In the genomic region with DNA sequence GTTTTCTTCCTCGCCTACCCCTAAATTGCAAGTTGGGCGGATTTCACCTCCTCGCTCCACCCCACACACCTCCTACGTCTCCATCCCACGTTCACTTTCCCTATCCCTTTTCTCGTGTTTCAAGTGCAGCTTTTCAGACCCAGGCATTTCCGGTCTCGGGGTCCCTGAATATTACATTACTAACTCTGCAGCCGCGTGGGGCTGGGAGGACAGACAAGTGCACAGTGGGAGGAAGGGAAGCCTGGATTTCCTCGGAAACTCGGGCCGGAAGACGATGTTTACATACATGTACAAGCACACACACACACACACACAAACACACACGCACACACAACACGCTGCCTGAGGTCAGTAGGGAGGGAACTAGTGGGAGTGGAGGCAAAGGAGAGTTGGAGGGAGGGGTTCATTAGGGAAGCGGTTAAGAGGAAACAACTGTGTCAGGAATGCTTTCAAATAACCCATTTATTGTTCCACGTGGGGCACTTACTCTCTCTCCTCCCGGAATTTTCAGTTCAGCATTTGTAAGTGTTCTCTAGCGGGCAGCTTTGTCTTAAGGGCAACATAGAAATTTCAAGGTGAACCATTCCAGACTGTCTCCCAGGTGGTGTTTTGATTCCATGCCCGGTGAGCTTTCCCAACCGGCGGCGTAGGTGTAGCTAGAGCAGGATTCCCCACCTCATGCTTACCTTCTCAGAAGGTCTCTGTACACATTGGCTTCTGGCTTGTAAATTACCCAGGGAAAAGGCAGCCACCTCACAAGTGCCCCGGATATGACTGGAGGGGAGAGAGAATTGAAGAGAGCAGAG, we compare ENCODE assay signal across 9 mouse cellular contexts. TPM values are rescaled to one million over a fixed set of nuclear protein-coding genes. Genes with fewer than 3 reads are reported as not detected.
A peak's percentile ranks its signal among the peaks of the same experiment; 100 is the strongest.
DNase-seq lines count a peak whose midpoint lies in the region; TF ChIP-seq lines count a peak whose summit lies in the region.
"Had no signal": no experiment of that assay in that cellular context is flagged by ENCODE, and none has a peak within 500 bp of the region (broad histone marks: within the 10 kb centered on the region; RNA-seq: fewer than 3 reads in every experiment).

No protein-coding gene starts in this region.

- H3K4me1 ChIP-seq in embryonic facial prominence, embryonic 10.5 days, result peaks cover 50% of the 10 kb centered on the region
- peaks cover 77% of the 10 kb centered on the region for H3K4me1 ChIP-seq in megakaryocyte, embryonic 14.5 days
- peaks cover 16% of the 10 kb centered on the region for H3K4me1 ChIP-seq in testis, adult 2 months (ENCODE audit: control insufficient read depth, insufficient read depth, low read length)

- WGBS in embryonic facial prominence, embryonic 10.5 days, result 3% methylated on average over 25 of the region's 25 CpGs

- H3K36me3 ChIP-seq in embryonic facial prominence, embryonic 10.5 days (replicated peaks), result peaks cover 18% of the 10 kb centered on the region
- H3K36me3 ChIP-seq in megakaryocyte, embryonic 14.5 days (replicated peaks; ENCODE audit: low read length), result peaks cover 39% of the 10 kb centered on the region
- H3K36me3 ChIP-seq in testis, adult 2 months (ENCODE audit: control insufficient read depth, insufficient read depth, low read length), result no peaks in the 10 kb centered on the region

- intact Hi-C loops in heart, postnatal 10 days (cut with DNase I), result loop anchor here (2.0 kb wide), 3 partner anchors 17 to 41 kb away; partner anchors contain the start of gene Pld2

- TF ChIP-seq POLR2A in testis, adult 2 months (IDR thresholded peaks at IDR 0.05; ENCODE audit: control insufficient read depth, low read depth, low read length), result no peak

- peak overlapping the region; percentile 96 for H3K27ac ChIP-seq in embryonic facial prominence, embryonic 10.5 days (replicated peaks)
- peak overlapping the region; percentile 40 for H3K27ac ChIP-seq in testis, adult 2 months (ENCODE audit: control insufficient read depth, insufficient read depth, low read depth, low read length)

- H3K9me3 ChIP-seq in embryonic facial prominence, embryonic 10.5 days, result no peaks in the 10 kb centered on the region
- no peaks in the 10 kb centered on the region for H3K9me3 ChIP-seq in megakaryocyte, embryonic 14.5 days

- H3K27me3 ChIP-seq in embryonic facial prominence, embryonic 10.5 days (replicated peaks; ENCODE audit: low read depth, poor library complexity, severe bottlenecking), result no peaks in the 10 kb centered on the region
- no peaks in the 10 kb centered on the region for H3K27me3 ChIP-seq in megakaryocyte, embryonic 14.5 days (replicated peaks)
- H3K27me3 ChIP-seq in testis, adult 2 months (ENCODE audit: control insufficient read depth, insufficient read depth, low read length), result no peaks in the 10 kb centered on the region

- no peak for TF ChIP-seq CTCF in testis, adult 2 months (IDR thresholded peaks at IDR 0.05; ENCODE audit: control insufficient read depth, insufficient read depth, insufficient replicate concordance, low read depth, low read length)

- H3K4me3 ChIP-seq in embryonic facial prominence, embryonic 10.5 days, result peak overlapping the region; percentile 96
- peak overlapping the region; percentile 98 for H3K4me3 ChIP-seq in megakaryocyte, embryonic 14.5 days (replicated peaks)
- peak overlapping the region; percentile 94 for H3K4me3 ChIP-seq in testis, adult 2 months (ENCODE audit: control insufficient read depth, low read depth, low read length)

- DNase-seq in urinary bladder, postnatal 14 days (ENCODE audit: low spot score), result peak; percentile 24
- no peak for DNase-seq in urinary bladder, adult 18-20 months (ENCODE audit: low spot score in 2 of 2)
- peak; percentile 61 for DNase-seq in embryonic facial prominence, embryonic 10.5 days (ENCODE audit: low spot score)
- peak; percentile 51 to 53 for DNase-seq in heart, postnatal 10 days
- peak; percentile 52 to 56 for DNase-seq in kidney, postnatal 36 days
- DNase-seq in frontal cortex, postnatal 10 days (ENCODE audit: low spot score in 2 of 2), result no peak

RNA-seq across cellular contexts. Expression of gene Mink1, which starts 1.0 kb away (rescaled TPM):
- 14.6 and 15.2 TPM in 2 replicates for polyA plus RNA-seq in embryonic facial prominence, embryonic 10.5 days (2016; fragmentation: Nextera tagmentation; extraction: Ambion mirVana)
- total RNA-seq in heart, postnatal 10 days (2021), result 10 to 100 TPM; 40.4 to 43.3 TPM
- 122 and 129 TPM in 2 replicates for polyA plus RNA-seq in megakaryocyte, embryonic 14.5 days (2012; ENCODE audit: insufficient read depth, low replicate concordance)
- 18.4 and 23.0 TPM in 2 replicates for polyA plus RNA-seq in testis, adult 2 months (2012; rRNA removed)

RNA-seq across cellular contexts. Expression of gene Pld2, which starts 23.8 kb away (rescaled TPM):
- polyA plus RNA-seq in embryonic facial prominence, embryonic 10.5 days (2016; fragmentation: Nextera tagmentation; extraction: Ambion mirVana), result 3.2 and 3.7 TPM in 2 replicates
- total RNA-seq in heart, postnatal 10 days (2021), result 10 to 100 TPM in 1 of 2 experiments, 1 to 10 TPM in 1; 8.9 to 10.8 TPM
- polyA plus RNA-seq in megakaryocyte, embryonic 14.5 days (2012; ENCODE audit: insufficient read depth, low replicate concordance), result 1.1 TPM in 1 of 2 replicates, not detected in the other
- 1.2 and 2.0 TPM in 2 replicates for polyA plus RNA-seq in testis, adult 2 months (2012; rRNA removed)

RNA-seq across cellular contexts. Expression of gene Gm40193, which starts 30.9 kb away (rescaled TPM):
- not detected in 2 replicates for polyA plus RNA-seq in embryonic facial prominence, embryonic 10.5 days (2016; fragmentation: Nextera tagmentation; extraction: Ambion mirVana)
- total RNA-seq in heart, postnatal 10 days (2021), result not detected
- polyA plus RNA-seq in megakaryocyte, embryonic 14.5 days (2012; ENCODE audit: insufficient read depth, low replicate concordance), result not detected in 2 replicates
- not detected in 2 replicates for polyA plus RNA-seq in testis, adult 2 months (2012; rRNA removed)
- polyA plus RNA-seq: large intestine, adult 2 months had no signal

RNA-seq across cellular contexts. Expression of gene Psmb6, which starts 38.5 kb away (rescaled TPM):
- polyA plus RNA-seq in embryonic facial prominence, embryonic 10.5 days (2016; fragmentation: Nextera tagmentation; extraction: Ambion mirVana), result 1,123 and 1,132 TPM in 2 replicates
- total RNA-seq in heart, postnatal 10 days (2021), result 100 to 1,000 TPM; 264 to 266 TPM
- 79.0 and 226 TPM in 2 replicates for polyA plus RNA-seq in megakaryocyte, embryonic 14.5 days (2012; ENCODE audit: insufficient read depth, low replicate concordance)
- polyA plus RNA-seq in testis, adult 2 months (2012; rRNA removed), result 385 and 389 TPM in 2 replicates

RNA-seq across cellular contexts. Expression of gene Gltpd2, which starts 44.7 kb away (rescaled TPM):
- polyA plus RNA-seq in embryonic facial prominence, embryonic 10.5 days (2016; fragmentation: Nextera tagmentation; extraction: Ambion mirVana), result 0.43 and 0.44 TPM in 2 replicates
- not detected for total RNA-seq in heart, postnatal 10 days (2021)
- not detected in 2 replicates for polyA plus RNA-seq in megakaryocyte, embryonic 14.5 days (2012; ENCODE audit: insufficient read depth, low replicate concordance)
- polyA plus RNA-seq in testis, adult 2 months (2012; rRNA removed), result not detected in 2 replicates

Comparison
In these comparisons a context has a peak if more than half of its experiments do, and no peak if none do; other contexts are left out.
1. DNase-seq: peak in urinary bladder, postnatal 14 days (single experiment), embryonic facial prominence, embryonic 10.5 days (single experiment), heart, postnatal 10 days (2 of 2) and kidney, postnatal 36 days (2 of 2); none in urinary bladder, adult 18-20 months (0 of 2) and frontal cortex, postnatal 10 days (0 of 2).
2. Peak in every context shown above with its lines, with median percentiles within 50 percentile points of each other: H3K4me3 ChIP-seq.